Mouse (Mus musculus): Measurements from ENCODE around the gene Wdr34.

DNA sequence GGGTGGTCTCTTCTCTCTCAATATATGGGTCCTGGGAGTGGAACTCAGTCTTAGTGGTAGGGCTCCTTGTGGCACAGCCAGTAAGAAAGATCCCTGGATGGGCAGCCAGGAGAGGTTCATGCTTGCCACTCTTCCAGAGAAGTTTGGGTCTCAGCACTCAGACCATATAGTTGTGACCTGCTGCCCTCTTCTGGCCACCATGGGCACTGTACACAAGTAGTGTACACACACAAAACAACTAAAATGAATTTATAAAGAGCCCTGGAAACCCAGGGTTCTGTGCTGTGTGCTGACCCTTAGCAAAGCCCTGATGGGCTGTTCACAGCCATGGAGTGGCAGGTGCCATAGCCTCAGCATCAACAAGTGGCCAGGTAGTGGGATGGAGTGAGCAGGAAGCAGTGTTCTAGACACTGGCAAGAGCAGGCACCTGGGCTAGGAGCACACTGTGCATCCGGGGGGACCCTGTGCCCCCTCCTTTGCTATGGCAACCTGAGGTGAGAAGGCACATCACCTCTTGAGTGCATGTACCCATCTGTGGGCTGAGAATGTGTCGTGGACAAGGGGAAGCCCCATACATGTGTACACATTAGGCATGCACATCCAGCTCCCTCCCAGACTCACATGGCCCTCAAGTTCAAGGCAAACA is 47.3 kb upstream of the Wdr34 start:
- no peak for TF ChIP-seq POLR2A (IDR thresholded peaks at IDR 0.05; ENCODE audit: extremely low read depth, insufficient read depth, low read length)
- peak; percentile 62 for TF ChIP-seq CTCF (IDR thresholded peaks at IDR 0.05; ENCODE audit: extremely low read depth, insufficient read depth, low read length)

Data from cortical plate, adult 2 months (tissue).